Mouse (Mus musculus) limb, embryonic 14.5 days (tissue): ENCODE measurements around the gene Glrb. TPM values are rescaled to one million over a fixed set of nuclear protein-coding genes. Genes with fewer than 3 reads are reported as not detected.

Source experiments
- ATAC-seq: fragments of 200-750 bp; cut with Nextera tagmentation; 2 replicates; pipeline ENCODE4 v1.8.0; 2017; ENCODE audit warnings: low read depth, moderate number of reproducible peaks, moderate TSS enrichment; ENCODE audit not compliant: low FRiP score
- DNase-seq: peaks from one replicate; pipeline ENCODE4 v3.0.0-alpha.2; 2015; ENCODE audit warnings: low spot score
- H3K27ac ChIP-seq: fragments of 300-500 bp; sonication (generic); replicated peaks from 2 replicates; pipeline ENCODE4 v1.5.1; 2014; ENCODE audit warnings: low read depth, mild to moderate bottlenecking, low read length, moderate library complexity, mixed read lengths
- H3K27me3 ChIP-seq: fragments of 300-500 bp; sonication (generic); 2 replicates; pipeline ENCODE4 v1.6.1; 2014; ENCODE audit warnings: low read length, mixed read lengths; ENCODE audit not compliant: control insufficient read depth, insufficient read depth
- H3K36me3 ChIP-seq: fragments of 300-500 bp; sonication (generic); 2 replicates; pipeline ENCODE4 v1.6.1; 2014; ENCODE audit warnings: mild to moderate bottlenecking, low read length, moderate library complexity, mixed read lengths; ENCODE audit not compliant: control insufficient read depth, insufficient read depth
- H3K4me1 ChIP-seq: fragments of 300-500 bp; sonication (generic); 2 replicates; pipeline ENCODE4 v1.6.1; 2014; ENCODE audit warnings: antibody characterized with exemption, low read length, mixed read lengths; ENCODE audit not compliant: control insufficient read depth, insufficient read depth
- H3K4me2 ChIP-seq: fragments of 300-500 bp; sonication (generic); replicated peaks from 2 replicates; pipeline ENCODE4 v1.6.1; 2014; ENCODE audit warnings: low read depth, mild to moderate bottlenecking, low read length, moderate library complexity; ENCODE audit not compliant: severe bottlenecking
- H3K4me3 ChIP-seq: fragments of 300-500 bp; sonication (generic); replicated peaks from 2 replicates; pipeline ENCODE4 v1.5.1; 2014; ENCODE audit warnings: low read length
- H3K9ac ChIP-seq: fragments of 300-500 bp; sonication (generic); 2 replicates; pipeline ENCODE4 v1.6.1; 2014; ENCODE audit warnings: mild to moderate bottlenecking, low read depth, low read length, moderate library complexity; ENCODE audit not compliant: severe bottlenecking
- H3K9me3 ChIP-seq: fragments of 300-500 bp; sonication (generic); 2 replicates; pipeline ENCODE4 v1.6.1; 2016; ENCODE audit warnings: low read length; ENCODE audit not compliant: control insufficient read depth
- POLR2A ChIP-seq: fragments of 200-500 bp; IDR thresholded peaks from 2 replicates; pipeline ENCODE4 v1.8.0; 2012; ENCODE audit warnings: inconsistent platforms, mild to moderate bottlenecking, moderate library complexity, borderline replicate concordance; ENCODE audit not compliant: insufficient read depth, insufficient read length; ENCODE audit errors: extremely low read depth
- WGBS: fragments of 180-500 bp; shearing (Covaris S2); extraction: QIAGEN DNeasy Blood & Tissue Kit; methylation state at CpG from one replicate; pipeline ENCODE4 v1.1.7; 2014; 5-methylcytosine and 5-hydroxymethylcytosine counted together
- polyA plus RNA-seq, 2 experiments: library from polyadenylated mRNA; depleted of rRNA in 1 of 2; stranded (reverse) in 1 of 2; unstranded in 1 of 2; fragments of >200 nt; fragmentation: Nextera tagmentation in 1 of 2; extraction: Ambion mirVana in 1 of 2; gene quantifications; 2 replicates each; pipeline versions ENCODE4 v1.2.1 to v1.2.3; 2012 to 2014

Gene Glrb
- polyA plus RNA-seq, 2 experiments, result 10.1 to 18.4 TPM

GRCm38 (mm10) chr3:80867328-80867727 lies 46.1 kb downstream of the Glrb start:
- H3K36me3 ChIP-seq, result no peaks in the 10 kb centered on the region
- WGBS, result 87% methylated on average over 3 of the region's 3 CpGs
- ATAC-seq, result no peak

GRCm38 (mm10) chr3:80852912-80853507 lies 60.5 kb downstream of the Glrb start:
- Histone ChIP-seq H3K4me3 (no peak overlapping the region), H3K36me3 (no peaks in the 10 kb centered on the region), H3K4me2 (no peak overlapping the region), H3K9me3 (no peaks in the 10 kb centered on the region), H3K9ac (no peak overlapping the region), H3K4me1 (no peaks in the 10 kb centered on the region), H3K27me3 (no peaks in the 10 kb centered on the region), H3K27ac (no peak overlapping the region)
- DNase-seq, result no peak
- 77% methylated on average over 3 of the region's 3 CpGs for WGBS
- no peak for ATAC-seq
- TF ChIP-seq POLR2A, result no peak

More at GRCm38 (mm10) chr3:80867328-80867727, 46.1 kb downstream of the Glrb start:
- no peak for DNase-seq
- H3K27me3 ChIP-seq, result no peaks in the 10 kb centered on the region
- TF ChIP-seq POLR2A, result no peak
- H3K9me3 ChIP-seq, result no peaks in the 10 kb centered on the region
- H3K4me2 ChIP-seq, result no peak overlapping the region
- H3K4me1 ChIP-seq, result no peaks in the 10 kb centered on the region
- no peak overlapping the region for H3K27ac ChIP-seq
- H3K4me3 ChIP-seq, result no peak overlapping the region
- H3K9ac ChIP-seq, result no peak overlapping the region

DNA sequence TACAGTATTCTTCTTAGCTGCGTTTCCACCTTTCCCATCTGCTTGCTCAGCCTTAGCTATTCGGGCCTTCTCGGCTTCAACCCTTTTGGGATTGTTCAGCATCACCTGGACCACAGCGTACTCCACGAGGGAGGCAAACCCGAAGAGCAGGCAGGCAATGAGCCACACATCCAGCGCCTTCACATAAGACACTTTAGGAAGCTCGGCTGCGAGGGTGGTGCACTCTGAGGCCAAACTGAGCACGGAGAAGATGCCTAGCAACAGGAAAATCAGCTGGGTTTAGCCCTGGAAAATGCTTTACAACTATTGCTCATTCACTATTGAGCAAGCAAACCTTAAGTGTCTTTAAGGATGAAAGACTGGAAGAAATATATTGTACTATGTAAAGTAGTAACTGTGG lies 62.5 kb downstream of the Glrb start:
- no peak for TF ChIP-seq POLR2A
- Histone ChIP-seq H3K4me1 (no peaks in the 10 kb centered on the region), H3K4me3 (no peak overlapping the region), H3K36me3 (no peaks in the 10 kb centered on the region), H3K4me2 (no peak overlapping the region), H3K27me3 (no peaks in the 10 kb centered on the region), H3K27ac (no peak overlapping the region), H3K9me3 (no peaks in the 10 kb centered on the region), H3K9ac (no peak overlapping the region)
- 84% methylated on average over 10 of the region's 10 CpGs for WGBS
- DNase-seq, result no peak
- no peak for ATAC-seq

DNA sequence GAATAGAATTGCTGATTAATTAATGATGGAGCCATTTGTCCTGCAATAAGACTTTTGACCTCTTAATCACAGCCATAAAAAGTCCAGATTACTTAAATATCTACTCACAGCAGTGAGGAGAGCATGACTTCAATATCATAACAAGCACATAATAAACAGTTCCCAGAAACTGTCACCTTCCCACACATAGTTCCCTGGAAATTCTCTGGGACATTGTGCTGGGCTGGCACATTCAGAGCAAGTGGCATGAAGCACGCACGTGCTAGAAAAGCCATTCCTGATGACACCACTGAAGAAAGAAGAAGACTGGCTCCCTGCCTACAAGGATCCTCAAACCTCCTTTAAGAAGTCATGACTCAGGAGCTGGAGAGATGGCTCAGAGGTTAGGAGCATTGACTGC lies 67.8 kb downstream of the Glrb start:
- Histone ChIP-seq H3K27ac (no peak overlapping the region), H3K4me2 (no peak overlapping the region), H3K9me3 (no peaks in the 10 kb centered on the region), H3K27me3 (no peaks in the 10 kb centered on the region), H3K9ac (no peak overlapping the region), H3K4me1 (no peaks in the 10 kb centered on the region), H3K4me3 (no peak overlapping the region), H3K36me3 (no peaks in the 10 kb centered on the region)
- no peak for TF ChIP-seq POLR2A
- DNase-seq, result no peak
- WGBS, result 65% methylated on average over 2 of the region's 2 CpGs
- ATAC-seq, result no peak

- Histone ChIP-seq H3K4me2 (no peak overlapping the region), H3K27me3 (no peaks in the 10 kb centered on the region), H3K27ac (no peak overlapping the region), H3K9ac (no peak overlapping the region), H3K4me1 (0 out of 2 replicates have a peak, but pooled peaks cover 7% of the 10 kb centered on the region), H3K9me3 (no peaks in the 10 kb centered on the region), H3K36me3 (no peaks in the 10 kb centered on the region), H3K4me3 (no peak overlapping the region)
- no peak for TF ChIP-seq POLR2A
- peak; percentile 54 for DNase-seq
- peak; percentile 58; the same call in 1 of the 2 replicates for ATAC-seq
- WGBS, result 22% methylated on average over 5 of the region's 5 CpGs
These were observed 73.6 kb downstream of the Glrb start for GRCm38 (mm10) chr3:80839845-80840244.
